Mouse (Mus musculus): ENCODE results near the gene Tacc3. TPM values are rescaled to one million over a fixed set of nuclear protein-coding genes. Genes with fewer than 3 reads are reported as not detected.

The Tacc3 gene
- polyA plus RNA-seq, 2 experiments, result 69.1 to 138 TPM

DNA sequence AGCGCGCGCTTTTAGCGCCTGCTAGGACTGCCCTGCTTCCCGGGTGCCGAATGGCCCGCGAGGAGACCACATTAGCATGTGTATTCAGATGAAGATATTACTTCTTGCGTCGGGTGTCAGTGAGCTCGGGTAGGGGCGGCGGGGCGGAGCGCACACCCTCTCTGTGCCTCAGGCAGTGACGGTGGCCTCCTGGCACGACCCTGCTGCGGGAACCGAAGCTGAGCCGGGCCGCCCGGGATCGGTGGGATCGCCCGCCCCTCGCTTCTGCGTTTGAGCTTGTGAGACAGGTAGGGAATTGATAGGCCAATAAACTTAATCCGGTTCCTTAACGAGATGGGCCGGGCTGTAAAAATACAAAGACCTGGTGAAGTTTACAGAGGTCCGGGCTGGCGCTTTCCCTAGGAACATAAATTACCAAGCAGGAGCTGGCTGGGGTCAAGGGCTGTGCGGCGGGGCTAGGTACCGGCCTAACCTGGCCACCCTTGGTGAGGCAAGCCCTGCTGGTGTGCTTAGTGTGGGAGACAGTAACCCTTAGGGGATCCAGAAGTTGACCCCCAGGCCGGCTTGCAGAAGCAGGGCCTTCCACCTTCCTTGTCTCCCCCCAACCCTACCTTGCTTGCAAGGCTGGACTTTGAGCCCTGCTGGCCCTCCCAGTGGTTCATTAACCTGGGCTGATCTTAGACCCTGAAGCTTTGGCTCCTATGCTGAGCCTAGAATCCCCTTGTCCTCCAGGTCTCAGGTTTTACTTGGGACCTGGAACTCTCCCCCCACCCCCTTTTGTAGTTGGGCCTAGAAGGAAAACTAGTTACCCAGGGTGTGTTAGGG, 65.9 kb downstream of the Tacc3 start:
- H3K9me3 ChIP-seq (ENCODE audit: control insufficient read depth, low read length), result no peaks in the 10 kb centered on the region
- peak overlapping the region; percentile 52 to 60 for H3K4me3 ChIP-seq (ENCODE audit: insufficient read depth in 1 of 2, low read depth in 2 of 2, low read length in 2 of 2)
- H3K4me1 ChIP-seq (replicated peaks; ENCODE audit: control insufficient read depth in 2 of 2, insufficient read depth in 2 of 2, low read length in 1 of 2), result peaks cover 0 to 9% of the 10 kb centered on the region in 2 experiments; a peak in 2 of 4 replicates
- ATAC-seq (ENCODE audit: insufficient read depth), result no peak
- H3K4me2 ChIP-seq (ENCODE audit: low read depth), result peak overlapping the region; percentile 71
- no peak for TF ChIP-seq CTCF (IDR thresholded peaks at IDR 0.05; ENCODE audit: low read depth)
- TF ChIP-seq EP300 (IDR thresholded peaks at IDR 0.05; ENCODE audit: low read depth), result no peak
- no peak for DNase-seq (ENCODE audit: low read depth in 3 of 3, low spot score in 3 of 3)
- H3K27me3 ChIP-seq (ENCODE audit: control insufficient read depth, insufficient read depth, low read length), result peaks cover 44% of the 10 kb centered on the region
- WGBS (ENCODE audit: insufficient replicate concordance), result 16% methylated on average over 36 of the region's 36 CpGs
- no peak overlapping the region for H3K9ac ChIP-seq (replicated peaks)
- no peak overlapping the region for H3K27ac ChIP-seq
- no peaks in the 10 kb centered on the region for H3K36me3 ChIP-seq (replicated peaks; ENCODE audit: control insufficient read depth, insufficient read depth, low read depth)

DNA sequence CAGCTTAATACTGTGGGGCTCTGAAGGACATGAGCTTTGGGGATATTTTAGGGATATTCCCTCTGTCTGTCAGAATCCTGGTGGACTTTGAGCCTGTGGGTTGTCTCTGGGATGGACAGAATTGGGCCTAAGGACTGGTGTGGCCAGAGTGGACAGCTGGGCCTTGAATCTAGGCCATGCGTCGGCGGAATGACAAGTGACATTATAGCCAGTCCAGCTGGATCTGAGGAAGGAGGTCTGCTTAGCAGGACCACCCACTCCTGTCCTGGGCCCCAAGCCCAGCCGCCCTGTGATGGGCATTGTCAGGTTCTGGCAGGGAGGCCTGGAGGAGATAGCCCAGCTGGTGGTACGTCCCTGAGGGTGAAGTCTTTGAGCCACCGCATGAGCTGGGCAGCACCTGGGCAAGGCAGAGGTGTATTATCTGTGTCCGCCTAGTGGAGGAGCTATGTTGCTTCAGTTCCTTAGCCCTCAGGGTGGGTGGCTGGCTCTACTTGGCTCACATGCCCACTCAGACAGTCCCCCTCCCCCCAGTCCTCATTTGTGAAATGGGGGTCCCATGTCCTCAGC, 68.2 kb downstream of the Tacc3 start:
- TF ChIP-seq EP300 (IDR thresholded peaks at IDR 0.05; ENCODE audit: low read depth) (no peak), CTCF (IDR thresholded peaks at IDR 0.05; ENCODE audit: low read depth) (no peak)
- Histone ChIP-seq H3K4me2 (ENCODE audit: low read depth) (no peak overlapping the region), H3K36me3 (replicated peaks; ENCODE audit: control insufficient read depth, insufficient read depth, low read depth) (no peaks in the 10 kb centered on the region), H3K9ac (replicated peaks) (no peak overlapping the region), H3K27me3 (ENCODE audit: control insufficient read depth, insufficient read depth, low read length) (peaks cover 39% of the 10 kb centered on the region), H3K27ac (no peak overlapping the region), H3K4me3 (ENCODE audit: insufficient read depth in 1 of 2, low read depth in 2 of 2, low read length in 2 of 2) (no peak overlapping the region), H3K9me3 (ENCODE audit: control insufficient read depth, low read length) (no peaks in the 10 kb centered on the region), H3K4me1 (replicated peaks; ENCODE audit: control insufficient read depth in 2 of 2, insufficient read depth in 2 of 2, low read length in 1 of 2) (peaks cover 0 to 4% of the 10 kb centered on the region in 2 experiments; a peak in 2 of 4 replicates)
- ATAC-seq (ENCODE audit: insufficient read depth) (no peak), DNase-seq (ENCODE audit: low read depth in 3 of 3, low spot score in 3 of 3) (no peak)
- 75% methylated on average over 7 of the region's 7 CpGs for WGBS (ENCODE audit: insufficient replicate concordance)

DNA sequence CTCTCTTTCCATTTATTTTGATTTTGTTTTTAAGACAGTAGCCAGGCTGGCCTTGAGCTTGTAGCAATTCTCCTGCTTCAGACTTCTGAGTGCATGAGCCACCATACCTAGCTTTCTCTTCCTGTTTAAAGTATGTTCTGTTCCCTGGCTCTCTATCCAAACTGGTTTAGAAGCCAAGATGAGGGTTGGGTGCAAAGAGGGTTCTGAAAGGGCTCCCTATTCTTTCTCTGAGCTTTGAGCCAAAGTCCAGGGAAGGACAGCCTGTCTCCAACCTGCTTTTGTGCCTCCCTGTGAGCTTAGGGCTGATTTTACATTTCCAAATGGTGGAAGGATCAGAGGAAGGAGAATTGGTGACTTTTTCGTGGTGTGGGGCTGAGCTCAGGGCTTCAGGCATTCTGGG, 69.0 kb downstream of the Tacc3 start:
- Histone ChIP-seq H3K4me3 (ENCODE audit: insufficient read depth in 1 of 2, low read depth in 2 of 2, low read length in 2 of 2) (no peak overlapping the region), H3K4me2 (ENCODE audit: low read depth) (no peak overlapping the region), H3K4me1 (replicated peaks; ENCODE audit: control insufficient read depth in 2 of 2, insufficient read depth in 2 of 2, low read length in 1 of 2) (peaks cover 0 to 3% of the 10 kb centered on the region in 2 experiments; a peak in 1 of 4 replicates), H3K27ac (no peak overlapping the region), H3K9me3 (ENCODE audit: control insufficient read depth, low read length) (no peaks in the 10 kb centered on the region), H3K9ac (replicated peaks) (no peak overlapping the region), H3K27me3 (ENCODE audit: control insufficient read depth, insufficient read depth, low read length) (peaks cover 32% of the 10 kb centered on the region), H3K36me3 (replicated peaks; ENCODE audit: control insufficient read depth, insufficient read depth, low read depth) (no peaks in the 10 kb centered on the region)
- no peak for ATAC-seq (ENCODE audit: insufficient read depth)
- TF ChIP-seq CTCF (IDR thresholded peaks at IDR 0.05; ENCODE audit: low read depth) (no peak), EP300 (IDR thresholded peaks at IDR 0.05; ENCODE audit: low read depth) (no peak)
- 36% methylated on average over 1 of the region's 1 CpGs for WGBS (ENCODE audit: insufficient replicate concordance)
- DNase-seq (ENCODE audit: low read depth in 3 of 3, low spot score in 3 of 3), result no peak

Other genes starting within 250 kb of the Tacc3 start
- gene Nkx1-1, start 224.2 kb upstream of the Tacc3 start, polyA plus RNA-seq (2012; rRNA removed), result not detected in 2 replicates
- gene Nkx1-1, start 224.2 kb upstream of the Tacc3 start, polyA plus RNA-seq (2014; fragmentation: Nextera tagmentation; extraction: Ambion mirVana), result not detected in 2 replicates
- gene Fam53a, start 28.5 kb upstream of the Tacc3 start, polyA plus RNA-seq (2012; rRNA removed), result 7.3 and 7.9 TPM in 2 replicates
- 17.9 and 21.9 TPM in 2 replicates for gene Fam53a, start 28.5 kb upstream of the Tacc3 start, polyA plus RNA-seq (2014; fragmentation: Nextera tagmentation; extraction: Ambion mirVana)
- 0.06 and 0.18 TPM in 2 replicates for gene Gm9903, start 28.2 kb upstream of the Tacc3 start, polyA plus RNA-seq (2012; rRNA removed)
- not detected in 2 replicates for gene Gm9903, start 28.2 kb upstream of the Tacc3 start, polyA plus RNA-seq (2014; fragmentation: Nextera tagmentation; extraction: Ambion mirVana)
- 97.1 and 155 TPM in 2 replicates for gene Slbp, start 5.6 kb upstream of the Tacc3 start, polyA plus RNA-seq (2012; rRNA removed)
- gene Slbp, start 5.6 kb upstream of the Tacc3 start, polyA plus RNA-seq (2014; fragmentation: Nextera tagmentation; extraction: Ambion mirVana), result 290 and 309 TPM in 2 replicates
- gene Tmem129, start 288 bp downstream of the Tacc3 start, polyA plus RNA-seq (2012; rRNA removed), result 17.4 and 17.7 TPM in 2 replicates
- gene Tmem129, start 288 bp downstream of the Tacc3 start, polyA plus RNA-seq (2014; fragmentation: Nextera tagmentation; extraction: Ambion mirVana), result 19.4 and 22.1 TPM in 2 replicates
- gene Fgfr3, start 63.5 kb downstream of the Tacc3 start, polyA plus RNA-seq (2012; rRNA removed), result 3.9 and 4.5 TPM in 2 replicates
- 1.2 and 1.8 TPM in 2 replicates for gene Fgfr3, start 63.5 kb downstream of the Tacc3 start, polyA plus RNA-seq (2014; fragmentation: Nextera tagmentation; extraction: Ambion mirVana)
- gene Letm1, start 124.7 kb downstream of the Tacc3 start, polyA plus RNA-seq (2012; rRNA removed), result 7.9 TPM in 2 replicates
- 13.4 and 18.4 TPM in 2 replicates for gene Letm1, start 124.7 kb downstream of the Tacc3 start, polyA plus RNA-seq (2014; fragmentation: Nextera tagmentation; extraction: Ambion mirVana)
- 14.2 and 26.7 TPM in 2 replicates for gene Nsd2, start 162.6 kb downstream of the Tacc3 start, polyA plus RNA-seq (2012; rRNA removed)
- gene Nsd2, start 162.6 kb downstream of the Tacc3 start, polyA plus RNA-seq (2014; fragmentation: Nextera tagmentation; extraction: Ambion mirVana), result 27.8 and 30.1 TPM in 2 replicates

Measured in liver, embryonic 14.5 days (tissue).